ENCODE assay signal across 15 mouse cellular contexts in genomic region chr3:108432542-108433187, GRCm38 (mm10). TPM values are rescaled to one million over a fixed set of nuclear protein-coding genes. Genes with fewer than 3 reads are reported as not detected.
DNase-seq lines count a peak whose midpoint lies in the region; ATAC-seq and TF ChIP-seq lines count a peak whose summit lies in the region.
"Had no signal": no experiment of that assay in that cellular context is flagged by ENCODE, and none has a peak within 500 bp of the region (broad histone marks: within the 10 kb centered on the region; RNA-seq: fewer than 3 reads in every experiment).

No protein-coding gene starts in this region.

- H3K9me3 ChIP-seq in embryonic facial prominence, embryonic 14.5 days (ENCODE audit: control insufficient read depth, low read length): no peaks in the 10 kb centered on the region
- H3K9me3 ChIP-seq in hindbrain, embryonic 14.5 days (ENCODE audit: control insufficient read depth, low read length): no peaks in the 10 kb centered on the region
- H3K9me3 ChIP-seq in neural tube, embryonic 12.5 days: no peaks in the 10 kb centered on the region
- no peaks in the 10 kb centered on the region for H3K9me3 ChIP-seq in liver, postnatal 0 days (ENCODE audit: low read length)
- H3K9me3 ChIP-seq: limb, embryonic 10.5 days had no signal

- DNase-seq in brain, adult 2 months (ENCODE audit: low read depth, low spot score): peak; percentile 84
- DNase-seq in embryonic facial prominence, embryonic 14.5 days (ENCODE audit: low spot score): peak; percentile 64
- no peak for DNase-seq in hindbrain, embryonic 14.5 days (ENCODE audit: low spot score)
- DNase-seq in liver, postnatal 0 days: no peak
- DNase-seq in right cerebral cortex, postnatal 25 days: no peak
- DNase-seq: cerebellum, postnatal 25 days; heart, adult 2 months; kidney, postnatal 4 days; lung, adult 18-20 months; thymus, postnatal 25 days had no signal

- no peaks in the 10 kb centered on the region for H3K4me1 ChIP-seq in embryonic facial prominence, embryonic 14.5 days (ENCODE audit: control insufficient read depth, insufficient read depth, low read length)
- H3K4me1 ChIP-seq in hindbrain, embryonic 14.5 days (replicated peaks; ENCODE audit: control insufficient read depth, insufficient read depth, low read length): peaks cover 21% of the 10 kb centered on the region
- H3K4me1 ChIP-seq in neural tube, embryonic 12.5 days: peaks cover 48% of the 10 kb centered on the region
- no peaks in the 10 kb centered on the region for H3K4me1 ChIP-seq in liver, postnatal 0 days (ENCODE audit: insufficient read depth)
- H3K4me1 ChIP-seq: limb, embryonic 10.5 days had no signal

- TF ChIP-seq CTCF in liver, postnatal 0 days (IDR thresholded peaks at IDR 0.05; ENCODE audit: low read depth): no peak

- no peak for TF ChIP-seq EP300 in liver, postnatal 0 days (IDR thresholded peaks at IDR 0.05; ENCODE audit: low read depth)

- no peak overlapping the region for H3K4me2 ChIP-seq in embryonic facial prominence, embryonic 14.5 days (ENCODE audit: low read depth, low read length)
- peak overlapping the region; percentile 13; the same call in 1 of the 2 replicates for H3K4me2 ChIP-seq in hindbrain, embryonic 14.5 days (replicated peaks)
- peak overlapping the region; percentile 18; the same call in 1 of the 2 replicates for H3K4me2 ChIP-seq in neural tube, embryonic 12.5 days (replicated peaks)
- H3K4me2 ChIP-seq in liver, postnatal 0 days (ENCODE audit: low read depth, low read length): no peak overlapping the region

- H3K9ac ChIP-seq in embryonic facial prominence, embryonic 14.5 days (ENCODE audit: low read depth, low read length): no peak overlapping the region
- H3K9ac ChIP-seq in hindbrain, embryonic 14.5 days: 0 out of 2 replicates have a peak overlapping the region, but pooled peaks have one; percentile 10
- no peak overlapping the region for H3K9ac ChIP-seq in neural tube, embryonic 12.5 days
- H3K9ac ChIP-seq in liver, postnatal 0 days (replicated peaks): no peak overlapping the region

- no peaks in the 10 kb centered on the region for H3K27me3 ChIP-seq in embryonic facial prominence, embryonic 14.5 days (replicated peaks; ENCODE audit: control insufficient read depth, insufficient read depth, low read length)
- no peaks in the 10 kb centered on the region for H3K27me3 ChIP-seq in hindbrain, embryonic 14.5 days (ENCODE audit: control insufficient read depth, insufficient read depth, low read length)
- no peaks in the 10 kb centered on the region for H3K27me3 ChIP-seq in neural tube, embryonic 12.5 days (replicated peaks)
- no peaks in the 10 kb centered on the region for H3K27me3 ChIP-seq in liver, postnatal 0 days (ENCODE audit: insufficient read depth, low read length)
- H3K27me3 ChIP-seq: CH12.LX had no signal

- peak; percentile 51; the same call in 1 of the 2 replicates for ATAC-seq in embryonic facial prominence, embryonic 14.5 days (ENCODE audit: low read depth)
- ATAC-seq in hindbrain, embryonic 14.5 days (ENCODE audit: low FRiP score): no peak
- ATAC-seq in neural tube, embryonic 12.5 days (ENCODE audit: low FRiP score, low read depth): peak; percentile 38; the same call in 1 of the 2 replicates
- no peak for ATAC-seq in monocyte, adult 5-6 weeks (replicated peaks; ENCODE audit: insufficient number of reproducible peaks, low FRiP score, low TSS enrichment, poor library complexity, severe bottlenecking)
- no peak for ATAC-seq in liver, postnatal 0 days
- ATAC-seq: intestine, embryonic 16.5 days had no signal

- no peak overlapping the region for H3K27ac ChIP-seq in embryonic facial prominence, embryonic 14.5 days (replicated peaks; ENCODE audit: low read depth, low read length)
- H3K27ac ChIP-seq in hindbrain, embryonic 14.5 days: peak overlapping the region; percentile 85
- H3K27ac ChIP-seq in neural tube, embryonic 12.5 days: peak overlapping the region; percentile 89
- no peak overlapping the region for H3K27ac ChIP-seq in liver, postnatal 0 days (ENCODE audit: low read depth)
- H3K27ac ChIP-seq: heart, adult 2 months; limb, embryonic 10.5 days had no signal

- peaks cover 85% of the 10 kb centered on the region for H3K36me3 ChIP-seq in embryonic facial prominence, embryonic 14.5 days (ENCODE audit: control insufficient read depth, insufficient read depth, low read length)
- H3K36me3 ChIP-seq in hindbrain, embryonic 14.5 days (replicated peaks; ENCODE audit: control insufficient read depth, insufficient read depth): peaks cover 93% of the 10 kb centered on the region
- peaks cover 59% of the 10 kb centered on the region for H3K36me3 ChIP-seq in neural tube, embryonic 12.5 days
- H3K36me3 ChIP-seq in liver, postnatal 0 days (replicated peaks; ENCODE audit: insufficient read depth, low read length): peaks cover 71% of the 10 kb centered on the region

- WGBS in embryonic facial prominence, embryonic 14.5 days: 83% methylated on average over 13 of the region's 13 CpGs
- 15% methylated on average over 13 of the region's 13 CpGs for WGBS in hindbrain, embryonic 14.5 days
- WGBS in neural tube, embryonic 12.5 days: 39% methylated on average over 13 of the region's 13 CpGs
- 90% methylated on average over 13 of the region's 13 CpGs for WGBS in liver, postnatal 0 days (ENCODE audit: insufficient replicate concordance)

- H3K4me3 ChIP-seq in embryonic facial prominence, embryonic 14.5 days (ENCODE audit: low read depth, low read length): no peak overlapping the region
- H3K4me3 ChIP-seq in hindbrain, embryonic 14.5 days (replicated peaks; ENCODE audit: low read length): no peak overlapping the region
- H3K4me3 ChIP-seq in neural tube, embryonic 12.5 days: no peak overlapping the region
- H3K4me3 ChIP-seq in liver, postnatal 0 days (ENCODE audit: low read depth, low read length): no peak overlapping the region
- H3K4me3 ChIP-seq: heart, adult 2 months; limb, embryonic 10.5 days had no signal

RNA-seq across cellular contexts. Expression of gene Sars, which starts 12.3 kb away (rescaled TPM):
- polyA plus RNA-seq in embryonic facial prominence, embryonic 14.5 days (2014; fragmentation: Nextera tagmentation; extraction: Ambion mirVana): 111 and 125 TPM in 2 replicates
- polyA plus RNA-seq in hindbrain, embryonic 14.5 days (2014; fragmentation: Nextera tagmentation; extraction: Ambion mirVana): 207 and 222 TPM in 2 replicates
- 212 and 213 TPM in 2 replicates for polyA plus RNA-seq in neural tube, embryonic 12.5 days (2016; fragmentation: Nextera tagmentation; extraction: Ambion mirVana)
- 120 to 326 TPM (median 130 TPM) in 3 replicates for total RNA-seq in monocyte, adult 5-6 weeks (2017)
- polyA plus RNA-seq in liver, postnatal 0 days (2015; fragmentation: Nextera tagmentation; extraction: Ambion mirVana): 39.0 and 41.7 TPM in 2 replicates

RNA-seq across cellular contexts. Expression of gene Celsr2, which starts 17.3 kb away (rescaled TPM):
- polyA plus RNA-seq in embryonic facial prominence, embryonic 14.5 days (2014; fragmentation: Nextera tagmentation; extraction: Ambion mirVana): 11.8 and 13.9 TPM in 2 replicates
- polyA plus RNA-seq in hindbrain, embryonic 14.5 days (2014; fragmentation: Nextera tagmentation; extraction: Ambion mirVana): 39.4 and 49.7 TPM in 2 replicates
- polyA plus RNA-seq in neural tube, embryonic 12.5 days (2016; fragmentation: Nextera tagmentation; extraction: Ambion mirVana): 71.4 and 71.5 TPM in 2 replicates
- 0.11 to 1.8 TPM (median 0.19 TPM) in 3 replicates for total RNA-seq in monocyte, adult 5-6 weeks (2017)
- polyA plus RNA-seq in liver, postnatal 0 days (2015; fragmentation: Nextera tagmentation; extraction: Ambion mirVana): 0.18 and 0.30 TPM in 2 replicates
- total RNA-seq: CH12.LX had no signal

RNA-seq across cellular contexts. Expression of gene Psrc1, which starts 49.0 kb away (rescaled TPM):
- polyA plus RNA-seq in embryonic facial prominence, embryonic 14.5 days (2014; fragmentation: Nextera tagmentation; extraction: Ambion mirVana): 31.2 and 38.1 TPM in 2 replicates
- 5.6 and 9.6 TPM in 2 replicates for polyA plus RNA-seq in hindbrain, embryonic 14.5 days (2014; fragmentation: Nextera tagmentation; extraction: Ambion mirVana)
- polyA plus RNA-seq in neural tube, embryonic 12.5 days (2016; fragmentation: Nextera tagmentation; extraction: Ambion mirVana): 35.7 and 37.1 TPM in 2 replicates
- total RNA-seq in monocyte, adult 5-6 weeks (2017): 0.68 to 1.4 TPM (median 0.86 TPM) in 3 replicates
- 5.6 and 7.8 TPM in 2 replicates for polyA plus RNA-seq in liver, postnatal 0 days (2015; fragmentation: Nextera tagmentation; extraction: Ambion mirVana)

Comparison
In these comparisons a context has a peak if more than half of its experiments do, and no peak if none do; other contexts are left out.
1. DNase-seq: peak in brain, adult 2 months (single experiment) and embryonic facial prominence, embryonic 14.5 days (single experiment); none in hindbrain, embryonic 14.5 days (single experiment), liver, postnatal 0 days (single experiment) and right cerebral cortex, postnatal 25 days (single experiment).
2. ATAC-seq: peak in embryonic facial prominence, embryonic 14.5 days (single experiment) and neural tube, embryonic 12.5 days (single experiment); none in hindbrain, embryonic 14.5 days (single experiment), monocyte, adult 5-6 weeks (single experiment) and liver, postnatal 0 days (single experiment).
3. H3K27ac ChIP-seq: peak in hindbrain, embryonic 14.5 days (single experiment) and neural tube, embryonic 12.5 days (single experiment); none in embryonic facial prominence, embryonic 14.5 days (single experiment) and liver, postnatal 0 days (single experiment).
4. H3K4me2 ChIP-seq: peak in hindbrain, embryonic 14.5 days (single experiment) and neural tube, embryonic 12.5 days (single experiment); none in embryonic facial prominence, embryonic 14.5 days (single experiment) and liver, postnatal 0 days (single experiment).